Comparison of ENCODE assay signal across 8 mouse cellular contexts in the genomic region with DNA sequence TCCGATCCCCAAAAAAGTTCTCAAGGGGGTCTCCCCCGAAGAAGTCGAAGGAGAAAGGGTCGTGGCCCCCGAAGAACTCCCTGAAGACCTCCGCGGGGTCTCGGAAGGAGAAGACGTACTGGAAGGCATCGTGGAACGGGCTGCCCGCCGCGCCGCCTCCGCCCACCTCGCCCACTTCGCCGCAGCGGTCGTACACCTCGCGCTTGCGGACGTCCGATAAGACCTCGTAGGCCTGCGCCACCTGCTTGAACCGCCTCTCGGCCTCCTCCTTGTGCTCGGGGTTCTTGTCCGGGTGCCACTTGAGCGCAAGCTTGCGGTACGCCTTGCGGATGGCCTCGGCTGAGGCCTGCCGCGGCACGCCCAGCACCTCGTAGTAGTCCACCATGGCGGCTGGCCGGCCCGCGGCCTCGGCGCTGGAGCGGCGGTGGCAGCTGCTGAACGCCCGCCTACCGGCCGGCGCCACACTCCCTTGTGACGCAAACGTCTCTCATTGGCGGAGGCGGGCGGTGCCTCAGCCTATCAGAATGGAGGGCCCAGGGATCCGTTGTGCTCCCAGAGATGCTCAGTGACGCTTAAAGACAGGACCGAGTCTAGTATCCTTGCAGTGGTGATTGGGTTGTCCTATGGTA. TPM values are rescaled to one million over a fixed set of nuclear protein-coding genes. Genes with fewer than 3 reads are reported as not detected.
DNase-seq lines count a peak whose midpoint lies in the region; ATAC-seq and TF ChIP-seq lines count a peak whose summit lies in the region.

TSS of gene Dnajb3 (minus strand) at position 489 of the 629 bp plus-strand sequence.

- 7% methylated on average over 62 of the region's 62 CpGs for WGBS in forebrain, embryonic 14.5 days
- 5% methylated on average over 55 of the region's 62 CpGs for WGBS in hindbrain, embryonic 12.5 days
- 7% methylated on average over 46 of the region's 62 CpGs for WGBS in lung, postnatal 0 days

- peak within 1 kb of the TSS; percentile 59 for H3K4me2 ChIP-seq in forebrain, embryonic 14.5 days (ENCODE audit: low read length)
- H3K4me2 ChIP-seq in hindbrain, embryonic 12.5 days (replicated peaks) = peak within 1 kb of the TSS; percentile 75
- peak within 1 kb of the TSS; percentile 75 for H3K4me2 ChIP-seq in lung, postnatal 0 days (replicated peaks; ENCODE audit: low read depth, low read length)

- peak within 1 kb of the TSS; percentile 10; the same call in 1 of the 2 replicates for H3K27ac ChIP-seq in forebrain, embryonic 14.5 days (ENCODE audit: low read depth, low read length)
- peak within 1 kb of the TSS; percentile 48; the same call in 1 of the 2 replicates for H3K27ac ChIP-seq in hindbrain, embryonic 12.5 days
- no peak within 1 kb of the TSS for H3K27ac ChIP-seq in lung, postnatal 0 days (ENCODE audit: low read length)

- H3K27me3 ChIP-seq in forebrain, embryonic 14.5 days (replicated peaks; ENCODE audit: control insufficient read depth, insufficient read depth, low read length) = no peaks in the 10 kb centered on the region
- H3K27me3 ChIP-seq in hindbrain, embryonic 12.5 days = no peaks in the 10 kb centered on the region
- no peaks in the 10 kb centered on the region for H3K27me3 ChIP-seq in lung, postnatal 0 days (replicated peaks; ENCODE audit: insufficient read depth, low read length)

- H3K9ac ChIP-seq in forebrain, embryonic 14.5 days (ENCODE audit: low read length) = peak within 1 kb of the TSS; percentile 70
- H3K9ac ChIP-seq in hindbrain, embryonic 12.5 days = peak within 1 kb of the TSS; percentile 67
- no peak within 1 kb of the TSS for H3K9ac ChIP-seq in lung, postnatal 0 days (replicated peaks; ENCODE audit: low read depth)

- DNase-seq in Muller cell, postnatal 12 days (ENCODE audit: inconsistent ontology term) = peak; percentile 85
- peak; percentile 88 for DNase-seq in cerebellum, adult 11-12 months
- peak; percentile 95 for DNase-seq in forebrain, embryonic 14.5 days (ENCODE audit: low spot score)
- DNase-seq in layer of hippocampus, postnatal 25 days (ENCODE audit: extremely low spot score in 1 of 2, low spot score in 1 of 2) = peak; percentile 68 to 72
- DNase-seq in lung, postnatal 0 days (ENCODE audit: low spot score) = peak; percentile 72
- DNase-seq in right cerebral cortex, adult 18-20 months = peak; percentile 90
- DNase-seq in thymus, postnatal 4 days = peak; percentile 87

- peaks cover 9% of the 10 kb centered on the region; the same call in 1 of the 2 replicates for H3K9me3 ChIP-seq in forebrain, embryonic 14.5 days (replicated peaks; ENCODE audit: control insufficient read depth, low read length)
- H3K9me3 ChIP-seq in hindbrain, embryonic 12.5 days (replicated peaks) = no peaks in the 10 kb centered on the region; the same call in 1 of the 2 replicates
- no peaks in the 10 kb centered on the region for H3K9me3 ChIP-seq in lung, postnatal 0 days (ENCODE audit: low read length)

- TF ChIP-seq CTCF in lung, postnatal 0 days (IDR thresholded peaks at IDR 0.05) = 0 out of 2 replicates have a peak, but pooled peaks have one; percentile 19

- H3K36me3 ChIP-seq in forebrain, embryonic 14.5 days (ENCODE audit: control insufficient read depth, insufficient read depth, low read length) = no peaks in the 10 kb centered on the region
- no peaks in the 10 kb centered on the region for H3K36me3 ChIP-seq in hindbrain, embryonic 12.5 days
- no peaks in the 10 kb centered on the region for H3K36me3 ChIP-seq in lung, postnatal 0 days (ENCODE audit: insufficient read depth, low read length)

- peak; percentile 100 for ATAC-seq in forebrain, embryonic 14.5 days
- peak; percentile 100 for ATAC-seq in hindbrain, embryonic 12.5 days (ENCODE audit: low FRiP score)
- ATAC-seq in lung, postnatal 0 days = peak; percentile 96

- H3K4me1 ChIP-seq in forebrain, embryonic 14.5 days (ENCODE audit: control insufficient read depth, insufficient read depth, low read length) = no peaks in the 10 kb centered on the region
- H3K4me1 ChIP-seq in hindbrain, embryonic 12.5 days = peaks cover 6% of the 10 kb centered on the region
- no peaks in the 10 kb centered on the region for H3K4me1 ChIP-seq in lung, postnatal 0 days (ENCODE audit: insufficient read depth, low read depth, low read length)

- TF ChIP-seq EP300 in lung, postnatal 0 days (IDR thresholded peaks at IDR 0.05) = no peak

- peak within 1 kb of the TSS; percentile 35 for H3K4me3 ChIP-seq in forebrain, embryonic 14.5 days (ENCODE audit: low read depth, low read length)
- H3K4me3 ChIP-seq in hindbrain, embryonic 12.5 days = peak within 1 kb of the TSS; percentile 46
- peak within 1 kb of the TSS; percentile 31 for H3K4me3 ChIP-seq in lung, postnatal 0 days (ENCODE audit: low read depth, low read length)

RNA-seq across cellular contexts. Expression of gene Dnajb3, which starts in this region (rescaled TPM):
- 11.8 and 14.4 TPM in 2 replicates for polyA plus RNA-seq in forebrain, embryonic 14.5 days (2014; fragmentation: Nextera tagmentation; extraction: Ambion mirVana)
- 14.1 and 19.0 TPM in 2 replicates for polyA plus RNA-seq in hindbrain, embryonic 12.5 days (2016; fragmentation: Nextera tagmentation; extraction: Ambion mirVana)
- 1 to 10 TPM; 2.7 to 4.0 TPM for total RNA-seq in layer of hippocampus, postnatal 25 days (2021)
- 2.7 and 3.8 TPM in 2 replicates for polyA plus RNA-seq in lung, postnatal 0 days (2015; fragmentation: Nextera tagmentation; extraction: Ambion mirVana)
